Mouse (Mus musculus) erythroblast, adult 5-6 weeks (primary cell): ENCODE data around the gene Tm4sf5. TPM values are rescaled to one million over a fixed set of nuclear protein-coding genes. Genes with fewer than 3 reads are reported as not detected.
A peak's percentile ranks its signal among the peaks of the same experiment; 100 is the strongest.
"Not testable (repeated sequence)": the region's sequence is repeated elsewhere in the genome, so short reads cannot be mapped to it uniquely, and the experiment has no call there.

Source experiments
- ATAC-seq: replicated peaks from 2 replicates; pipeline ENCODE4 v1.8.0; 2016; ENCODE audit warnings: moderate number of reproducible peaks, mild to moderate bottlenecking, moderate TSS enrichment, inconsistent platforms; ENCODE audit not compliant: poor library complexity, low FRiP score, severe bottlenecking
- total RNA-seq, 2 experiments: library from RNA; stranded (forward) in 1 of 2; stranded (reverse) in 1 of 2; fragments of 150-400 nt in 1 of 2; fragments of 200-764, 138-1000 nt in 1 of 2; gene quantifications; 2 replicates each; pipeline versions ENCODE4 v1.2.3 to v1.2.4; 2015 to 2017; ENCODE audit warnings: low replicate concordance in 2 of 2

Gene Tm4sf5
- total RNA-seq (2015; ENCODE audit: low replicate concordance) (not detected in 2 replicates), total RNA-seq (2017; ENCODE audit: low replicate concordance) (not detected in 2 replicates)

GRCm38 (mm10) chr11:70504970-70505369, at the start of gene Tm4sf5:
Gene Tm4sf5 (plus strand): TSS chr11:70505244.
- no peak for ATAC-seq

- ATAC-seq, result no peak
Measured at GRCm38 (mm10) chr11:70458688-70459600, 46.1 kb upstream of the Tm4sf5 start, which contains the start of gene Zmynd15. Gene Zmynd15 (plus strand): TSS chr11:70459433.

GRCm38 (mm10) chr11:70459601-70460101, 45.4 kb upstream of the Tm4sf5 start, which contains the start of gene Cxcl16:
Gene Cxcl16 (minus strand): TSS chr11:70459984.
- no peak for ATAC-seq

- no peak for ATAC-seq
Measured at GRCm38 (mm10) chr11:70463970-70464369, 41.1 kb upstream of the Tm4sf5 start.

GRCm38 (mm10) chr11:70465211-70465610, 39.8 kb upstream of the Tm4sf5 start:
- ATAC-seq, result no peak

GRCm38 (mm10) chr11:70465824-70466223, 39.2 kb upstream of the Tm4sf5 start:
- ATAC-seq, result no peak

GRCm38 (mm10) chr11:70467902-70468619, 37.0 kb upstream of the Tm4sf5 start:
- no peak for ATAC-seq

- ATAC-seq, result no peak
Measured at GRCm38 (mm10) chr11:70469764-70470163, 35.3 kb upstream of the Tm4sf5 start.

GRCm38 (mm10) chr11:70472716-70473115, 32.3 kb upstream of the Tm4sf5 start:
- no peak for ATAC-seq

- ATAC-seq, result not testable (repeated sequence)
Measured at GRCm38 (mm10) chr11:70473291-70473690, 31.8 kb upstream of the Tm4sf5 start.

- no peak for ATAC-seq
Measured at GRCm38 (mm10) chr11:70474872-70475534, 30.0 kb upstream of the Tm4sf5 start.

- ATAC-seq, result no peak
Measured at GRCm38 (mm10) chr11:70485498-70485897, 19.5 kb upstream of the Tm4sf5 start.

GRCm38 (mm10) chr11:70487816-70488215, 17.2 kb upstream of the Tm4sf5 start:
- no peak for ATAC-seq

GRCm38 (mm10) chr11:70489138-70489537, 15.9 kb upstream of the Tm4sf5 start:
- no peak for ATAC-seq

- ATAC-seq, result no peak
Measured at GRCm38 (mm10) chr11:70489684-70490083, 15.4 kb upstream of the Tm4sf5 start.

- 0 out of 2 replicates have a peak, but pooled peaks have one; percentile 35 for ATAC-seq
Measured at GRCm38 (mm10) chr11:70499566-70500475, 5.2 kb upstream of the Tm4sf5 start.

GRCm38 (mm10) chr11:70500476-70500812, 4.6 kb upstream of the Tm4sf5 start:
- ATAC-seq, result no peak

GRCm38 (mm10) chr11:70502018-70502417, 3.0 kb upstream of the Tm4sf5 start:
- ATAC-seq, result no peak

GRCm38 (mm10) chr11:70506385-70506784, 1.3 kb downstream of the Tm4sf5 start:
- no peak for ATAC-seq
